Mouse (Mus musculus): ENCODE results near the gene Mrc2. TPM values are rescaled to one million over a fixed set of nuclear protein-coding genes. Genes with fewer than 3 reads are reported as not detected.

Gene Mrc2
- 1 to 10 TPM; 4.1 to 5.7 TPM for total RNA-seq (2021)
- long read RNA-seq, experiment 1, full-length matches to known transcripts: 1 of 2 reads
- long read RNA-seq, experiment 1, partial matches to known transcripts: 1 of 2 reads
- long read RNA-seq, experiment 1, other reads (novel, unspliced or antisense): 0 of 2 reads
- long read RNA-seq, experiment 2, partial matches to known transcripts: 3 of 3 reads
- long read RNA-seq, experiment 2, other reads (novel, unspliced or antisense): 0 of 3 reads

DNA sequence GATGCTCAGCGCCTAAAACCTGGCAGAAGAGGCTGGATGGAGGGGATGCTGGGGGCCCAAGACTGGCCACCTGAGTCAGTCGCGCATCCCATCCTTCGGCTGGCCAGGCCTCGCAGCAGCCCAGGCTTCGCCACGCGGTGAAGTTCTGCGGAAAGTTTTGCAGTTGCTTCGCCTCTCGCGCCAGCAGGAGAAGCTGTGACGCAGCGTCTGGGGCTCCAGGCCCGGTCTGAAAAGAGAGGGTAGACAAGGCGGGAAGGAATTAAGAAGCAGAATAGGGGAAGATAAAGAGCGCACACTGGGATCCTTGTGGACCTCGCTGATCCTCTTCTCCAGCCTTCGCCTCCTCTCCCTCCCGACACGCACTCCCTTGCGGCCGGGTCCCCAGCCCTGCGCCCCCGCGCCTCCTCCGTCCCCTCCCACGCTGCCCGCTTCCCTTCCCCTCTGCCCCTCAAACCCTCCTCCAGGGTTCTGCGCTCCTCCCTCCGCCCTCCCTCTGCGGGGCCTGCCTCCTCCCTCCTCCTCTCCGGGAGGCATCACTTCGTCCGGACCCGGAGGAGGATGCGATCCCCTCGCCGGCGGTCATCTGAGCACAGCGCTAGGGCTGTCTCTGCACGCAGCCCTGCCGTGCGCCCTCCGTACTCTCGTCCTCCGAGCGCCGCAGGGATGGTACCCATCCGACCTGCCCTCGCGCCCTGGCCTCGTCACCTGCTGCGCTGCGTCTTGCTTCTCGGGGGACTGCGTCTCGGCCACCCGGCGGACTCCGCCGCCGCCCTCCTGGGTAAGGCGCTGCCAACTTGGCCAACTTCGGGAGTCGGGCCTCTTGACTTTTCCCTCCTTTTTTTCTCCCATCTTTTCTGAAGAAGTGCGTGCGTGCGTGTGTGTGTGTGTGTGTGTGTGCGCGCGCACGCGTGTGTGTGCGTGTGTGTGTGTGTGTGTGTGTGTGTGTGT lies at the start of gene Mrc2:
Gene Mrc2 (plus strand): TSS at position 520 of the 948 bp plus-strand sequence.
- Histone ChIP-seq H3K27ac (no peak within 1 kb of the TSS), H3K4me3 (peak within 1 kb of the TSS; percentile 59)
- DNase-seq (ENCODE audit: low spot score in 2 of 2): no peak
- TF ChIP-seq CTCF (conservative IDR thresholded peaks at IDR 0.05): no peak

DNA sequence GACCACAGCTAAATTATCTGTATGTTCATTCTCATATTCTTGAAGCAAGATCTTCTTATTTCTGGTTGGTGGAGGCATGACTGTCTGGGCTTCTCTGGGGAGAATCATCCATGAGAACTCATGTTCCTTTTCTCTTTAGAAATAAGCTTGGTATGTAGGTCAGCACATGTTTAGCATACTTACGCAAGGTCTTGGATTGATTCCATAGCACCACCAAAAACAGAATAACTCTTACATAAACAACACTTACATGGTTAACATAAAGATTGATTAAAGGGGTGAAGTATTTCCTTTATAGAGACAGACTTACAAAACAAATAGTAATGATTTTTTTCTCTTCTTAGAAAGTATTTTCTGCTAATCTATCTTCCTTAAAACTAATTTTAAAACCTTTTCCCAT lies 46.1 kb upstream of the Mrc2 start:
- no peak overlapping the region; the same call in 1 of the 2 replicates for H3K27ac ChIP-seq
- no peak for TF ChIP-seq CTCF (conservative IDR thresholded peaks at IDR 0.05)
- H3K4me3 ChIP-seq: no peak overlapping the region
- no peak for DNase-seq (ENCODE audit: low spot score in 2 of 2)

DNA sequence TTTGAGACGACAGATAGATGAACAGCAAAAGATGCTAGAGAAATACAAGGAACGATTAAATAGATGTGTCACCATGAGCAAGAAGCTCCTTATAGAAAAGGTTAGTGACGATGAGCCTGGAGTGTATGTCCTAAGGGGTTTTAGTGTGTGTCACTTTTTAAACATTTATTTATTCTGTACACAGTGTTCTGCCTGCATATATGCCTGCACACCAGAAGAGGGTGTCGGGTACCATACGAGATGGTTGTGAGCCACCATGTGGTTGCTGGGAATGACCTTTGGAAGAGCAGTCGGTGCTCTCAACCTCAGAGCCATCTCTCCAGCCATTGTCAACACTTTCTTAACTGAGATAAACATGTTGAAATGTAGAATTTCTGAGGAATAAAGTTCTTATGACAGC lies 45.7 kb upstream of the Mrc2 start:
- H3K4me3 ChIP-seq: no peak overlapping the region
- no peak for DNase-seq (ENCODE audit: low spot score in 2 of 2)
- no peak; the same call in 1 of the 2 replicates for TF ChIP-seq CTCF (conservative IDR thresholded peaks at IDR 0.05)
- no peak overlapping the region for H3K27ac ChIP-seq

DNA sequence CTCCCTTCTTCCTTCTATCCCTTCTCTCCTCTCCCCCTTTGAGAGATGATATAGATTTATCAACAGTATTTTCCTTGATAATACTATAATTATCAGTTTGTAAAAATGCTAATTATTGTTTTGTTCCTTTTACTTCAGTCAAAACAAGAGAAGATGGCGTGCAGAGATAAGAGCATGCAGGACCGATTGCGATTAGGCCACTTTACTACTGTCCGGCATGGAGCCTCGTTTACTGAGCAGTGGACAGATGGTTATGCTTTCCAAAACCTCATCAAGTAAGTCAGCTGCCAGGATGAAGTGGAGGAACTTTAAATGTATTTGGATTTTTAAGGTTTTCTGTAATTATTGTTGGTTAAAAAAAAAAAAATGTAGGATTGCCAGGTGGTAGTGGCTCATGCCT lies 45.1 kb upstream of the Mrc2 start:
- Histone ChIP-seq H3K4me3 (no peak overlapping the region), H3K27ac (no peak overlapping the region)
- TF ChIP-seq CTCF (conservative IDR thresholded peaks at IDR 0.05): no peak
- DNase-seq (ENCODE audit: low spot score in 2 of 2): no peak

DNA sequence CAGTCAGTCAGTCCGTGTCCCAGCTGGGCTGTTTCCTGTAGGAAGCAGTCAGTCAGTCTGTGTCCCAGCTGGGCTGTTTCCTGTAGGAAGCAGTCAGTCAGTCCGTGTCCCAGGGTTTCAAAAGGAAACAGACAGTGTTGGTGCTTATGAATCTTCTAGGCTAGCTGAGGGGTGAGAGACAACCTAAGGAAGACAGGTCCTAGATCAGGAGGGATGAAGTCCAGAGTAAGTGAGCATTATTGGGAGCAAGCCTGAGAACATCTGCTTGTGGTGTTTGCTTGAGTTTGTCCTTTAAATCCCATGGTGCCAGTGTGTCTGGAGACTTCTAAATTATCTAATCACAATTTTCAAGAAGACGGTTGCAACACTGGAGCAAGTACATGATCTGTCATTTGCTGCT lies 32.7 kb upstream of the Mrc2 start:
- Histone ChIP-seq H3K27ac (no peak overlapping the region), H3K4me3 (no peak overlapping the region)
- DNase-seq (ENCODE audit: low spot score in 2 of 2): no peak
- no peak for TF ChIP-seq CTCF (conservative IDR thresholded peaks at IDR 0.05)

DNA sequence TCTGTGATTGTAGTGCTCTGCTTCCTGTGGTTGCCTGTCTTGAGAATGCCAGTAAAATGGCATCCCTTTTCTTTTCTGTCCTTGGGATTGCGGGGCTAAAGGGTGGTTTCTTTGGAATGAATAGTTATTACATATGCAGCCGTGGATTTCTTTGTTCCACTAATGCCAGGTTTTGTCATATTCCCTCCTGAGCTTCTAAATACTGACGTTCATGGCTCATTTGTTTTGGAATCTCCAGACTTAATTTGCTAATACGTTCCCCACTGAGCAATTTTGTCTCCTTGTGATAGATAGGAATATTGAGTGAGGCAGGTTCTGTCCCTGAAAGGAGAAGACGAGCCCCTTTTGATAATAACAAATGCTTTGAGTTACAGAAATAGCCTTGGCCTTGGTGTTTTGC lies 31.3 kb upstream of the Mrc2 start:
- no peak overlapping the region for H3K27ac ChIP-seq
- no peak for TF ChIP-seq CTCF (conservative IDR thresholded peaks at IDR 0.05)
- H3K4me3 ChIP-seq: no peak overlapping the region
- no peak for DNase-seq (ENCODE audit: low spot score in 2 of 2)

DNA sequence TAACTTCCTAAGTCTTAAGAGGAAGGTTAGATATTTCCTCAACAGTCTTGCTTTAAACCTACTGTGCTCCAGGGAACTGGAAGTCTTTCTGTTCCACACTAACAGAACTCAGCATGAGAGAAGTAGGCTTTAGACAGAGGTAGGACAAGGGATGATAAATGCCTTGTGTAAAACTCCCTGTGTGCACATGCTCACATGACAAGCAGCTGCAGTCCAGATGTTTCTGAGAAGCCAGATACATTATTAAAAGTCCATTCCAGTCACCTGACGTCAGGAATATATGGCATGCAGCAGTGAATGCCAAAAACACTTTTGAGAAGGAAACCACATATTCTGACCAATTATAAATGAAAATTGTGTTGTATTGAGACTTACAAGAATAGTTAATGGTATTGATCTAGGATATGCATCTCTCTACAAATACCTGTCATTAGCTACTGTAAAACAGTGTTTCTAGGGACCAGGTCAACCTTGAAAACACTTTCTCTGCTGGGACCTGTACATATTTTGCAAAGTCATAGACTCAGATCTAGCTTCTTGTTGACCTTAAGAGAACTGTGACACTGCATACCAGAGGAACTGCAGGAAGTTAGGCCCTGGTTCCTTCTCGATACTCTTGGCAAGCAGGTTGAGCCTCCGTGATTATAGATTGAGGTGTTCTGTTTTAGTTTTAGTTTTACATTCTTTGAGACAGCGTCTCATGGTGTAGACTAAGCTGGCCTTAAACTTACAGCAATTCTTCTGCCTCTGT lies 30.7 kb upstream of the Mrc2 start:
- no peak for TF ChIP-seq CTCF (conservative IDR thresholded peaks at IDR 0.05)
- DNase-seq (ENCODE audit: low spot score in 2 of 2): no peak
- H3K27ac ChIP-seq: no peak overlapping the region
- no peak overlapping the region for H3K4me3 ChIP-seq

DNA sequence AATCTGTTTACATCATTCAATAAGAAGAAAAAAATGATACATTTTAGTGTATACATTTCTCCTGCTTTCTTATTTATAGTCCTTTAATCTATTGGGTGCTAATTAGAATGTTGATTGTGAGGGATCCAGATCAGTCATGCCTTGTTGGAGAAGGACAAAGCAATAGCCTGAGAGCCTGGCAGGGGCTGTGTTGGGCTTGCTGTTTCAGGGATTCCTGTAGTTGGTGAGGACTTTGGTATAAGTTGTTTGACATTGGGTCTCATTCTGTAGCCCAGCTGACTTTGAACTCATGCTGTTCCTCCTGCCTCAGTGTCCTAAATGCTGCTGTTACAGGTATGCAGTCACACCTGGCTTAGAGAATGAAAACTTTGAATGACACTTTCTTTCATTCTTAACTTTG lies 27.9 kb upstream of the Mrc2 start:
- no peak overlapping the region for H3K4me3 ChIP-seq
- no peak for DNase-seq (ENCODE audit: low spot score in 2 of 2)
- no peak overlapping the region for H3K27ac ChIP-seq
- no peak for TF ChIP-seq CTCF (conservative IDR thresholded peaks at IDR 0.05)

DNA sequence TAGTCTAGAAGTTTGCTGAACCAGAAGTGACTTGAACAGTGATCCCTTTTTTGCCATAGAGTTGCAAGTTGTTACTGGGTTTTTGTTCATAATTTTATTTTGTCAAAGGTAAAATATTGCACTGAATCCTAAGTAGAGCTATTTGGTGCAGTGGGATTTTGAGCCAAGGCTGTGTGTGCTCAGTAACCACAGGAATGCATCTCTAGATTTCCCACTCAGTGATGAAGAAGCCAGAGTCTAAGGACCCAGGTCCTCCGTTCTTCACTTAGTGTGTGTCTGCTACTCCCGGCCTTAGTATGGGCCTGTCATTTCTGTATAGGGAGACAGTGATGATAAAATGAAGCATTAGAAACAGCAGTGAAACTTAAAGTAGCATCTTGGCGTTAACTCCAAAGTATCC lies 27.5 kb upstream of the Mrc2 start:
- Histone ChIP-seq H3K27ac (no peak overlapping the region), H3K4me3 (no peak overlapping the region)
- no peak for TF ChIP-seq CTCF (conservative IDR thresholded peaks at IDR 0.05)
- no peak for DNase-seq (ENCODE audit: low spot score in 2 of 2)

DNA sequence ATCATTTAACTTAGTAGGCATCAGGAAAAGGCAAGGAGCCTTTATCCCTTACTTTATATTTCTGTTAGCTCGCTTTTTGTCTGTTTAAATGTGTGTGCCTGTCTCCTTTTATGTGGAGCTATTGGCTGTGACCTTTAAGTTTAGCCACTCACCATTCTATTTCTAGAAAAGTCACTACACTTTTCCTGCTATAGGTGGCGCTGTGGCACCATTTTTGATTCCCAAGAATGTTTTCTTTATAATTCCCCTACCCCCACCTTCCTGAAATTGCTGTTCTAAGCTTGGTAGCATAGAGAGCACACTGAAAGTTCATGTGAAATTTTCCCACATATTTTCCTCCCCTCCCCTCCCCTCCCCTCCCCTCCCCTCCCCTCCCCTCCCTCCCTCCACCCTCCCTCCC lies 22.3 kb upstream of the Mrc2 start:
- Histone ChIP-seq H3K4me3 (no peak overlapping the region), H3K27ac (no peak overlapping the region)
- TF ChIP-seq CTCF (conservative IDR thresholded peaks at IDR 0.05): peak; percentile 82
- peak; percentile 20 to 66 for DNase-seq (ENCODE audit: low spot score in 2 of 2)

DNA sequence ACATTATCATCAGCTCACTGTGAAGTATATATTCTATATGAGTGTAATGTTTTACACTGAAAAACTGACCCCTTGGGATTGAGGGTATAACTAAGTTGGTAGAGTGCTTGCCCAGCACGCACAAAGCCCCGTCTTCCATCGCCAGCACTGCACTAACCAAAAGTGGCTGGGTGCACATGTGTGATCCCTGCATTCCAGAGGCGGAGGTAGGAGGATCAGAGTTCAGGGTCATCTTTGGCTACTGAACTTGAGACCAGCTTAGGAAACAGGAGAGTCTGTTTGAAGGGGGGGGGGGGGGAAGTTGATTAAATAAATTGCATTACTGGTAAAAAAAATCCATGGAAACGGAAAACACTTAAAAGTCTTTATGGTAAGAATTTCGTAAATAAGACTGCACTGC lies 12.0 kb upstream of the Mrc2 start:
- no peak for DNase-seq (ENCODE audit: low spot score in 2 of 2)
- Histone ChIP-seq H3K4me3 (no peak overlapping the region), H3K27ac (no peak overlapping the region)
- no peak for TF ChIP-seq CTCF (conservative IDR thresholded peaks at IDR 0.05)

DNA sequence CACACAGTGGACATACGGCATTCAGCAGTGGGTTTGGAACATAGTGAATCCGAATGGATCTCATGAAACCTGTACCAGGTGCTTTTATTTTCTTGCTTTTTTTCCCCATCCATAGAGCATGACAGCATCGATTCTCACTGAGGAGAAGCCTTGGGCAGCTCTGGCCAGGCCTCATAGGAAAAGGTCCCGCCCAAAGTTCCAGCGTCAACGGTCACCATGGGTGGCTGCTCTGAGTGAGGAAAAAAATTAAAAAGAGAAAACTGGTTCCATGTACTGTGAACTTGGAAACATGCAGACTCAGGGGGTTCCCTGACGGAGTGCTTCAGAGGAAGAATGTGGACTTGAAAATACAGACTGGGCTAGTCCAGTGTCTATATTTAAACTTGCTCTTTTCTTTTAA lies 11.2 kb upstream of the Mrc2 start:
- DNase-seq (ENCODE audit: low spot score in 2 of 2): no peak
- TF ChIP-seq CTCF (conservative IDR thresholded peaks at IDR 0.05): no peak
- no peak overlapping the region for H3K27ac ChIP-seq
- no peak overlapping the region for H3K4me3 ChIP-seq
